Mouse (Mus musculus) embryo, embryonic 9.5 days (tissue): ENCODE measurements around the gene Gm26602.
"Not testable (repeated sequence)": the region's sequence is repeated elsewhere in the genome, so short reads cannot be mapped to it uniquely, and the experiment has no call there.

Source experiments
- DNase-seq: peaks from one replicate; pipeline ENCODE4 v3.0.0-alpha.2; 2017; ENCODE audit errors: extremely low spot score

Gene Gm26602

DNA sequence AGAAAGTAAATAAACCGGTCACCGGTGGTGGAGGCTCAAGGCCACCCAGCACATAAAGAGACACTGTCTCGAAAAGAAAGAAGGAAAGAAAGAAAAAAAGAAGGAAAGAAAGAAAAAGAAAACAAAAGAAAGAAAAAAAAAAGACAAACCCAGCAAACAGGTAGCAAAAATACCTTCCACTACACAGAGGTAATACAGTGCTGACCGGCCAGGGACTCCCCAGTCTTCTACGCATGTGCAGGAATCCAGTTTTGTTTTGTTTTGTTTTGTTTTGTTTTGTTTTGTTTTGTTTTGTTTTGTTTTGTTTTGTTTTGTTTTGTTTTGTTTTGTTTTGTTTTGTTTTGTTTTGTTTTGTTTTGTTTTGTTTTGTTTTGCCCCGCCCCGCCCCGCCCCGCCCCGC is 48.8 kb downstream of the Gm26602 start:
- not testable (repeated sequence) for DNase-seq

DNA sequence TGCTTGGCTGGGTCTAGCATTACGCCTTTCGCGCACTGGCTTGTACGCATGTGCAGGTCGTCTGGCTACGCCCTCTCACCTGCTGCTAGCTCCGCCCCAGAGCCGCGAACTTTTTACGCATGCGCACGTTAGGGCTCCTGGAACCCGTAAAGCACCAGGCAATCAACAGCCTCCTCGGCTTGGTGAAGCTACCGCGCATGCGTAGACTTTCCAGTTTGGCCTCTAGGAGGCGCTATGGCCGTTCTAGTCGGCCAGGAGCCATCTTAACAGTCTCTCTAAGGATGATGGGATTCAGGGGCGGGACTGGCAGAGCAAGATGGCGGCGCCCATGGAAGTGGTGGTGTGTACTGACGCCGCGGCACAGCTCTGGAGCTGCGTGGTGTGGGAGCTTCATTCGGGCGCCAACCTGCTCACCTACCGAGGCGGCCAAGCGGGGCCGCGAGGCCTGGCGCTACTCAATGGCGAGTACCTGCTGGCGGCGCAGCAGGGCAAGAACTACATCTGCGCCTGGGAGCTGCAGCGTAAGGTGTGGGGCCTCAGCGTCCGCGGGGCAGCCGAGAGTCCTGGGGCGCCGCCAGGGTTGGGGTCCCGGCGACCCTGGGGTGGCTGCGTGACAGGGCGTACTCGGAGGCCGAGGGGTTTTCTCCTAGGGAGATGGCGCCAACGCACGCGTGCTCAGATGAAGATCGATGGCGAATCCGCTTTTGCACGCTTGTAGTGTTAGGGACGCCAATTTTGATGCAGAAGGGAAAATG is 49.4 kb downstream of the Gm26602 start, which contains the start of gene Wdr18:
Gene Wdr18 (plus strand): TSS at position 306 of the 755 bp plus-strand sequence.
- DNase-seq, result peak; percentile 100
